Mouse (Mus musculus): ENCODE data around the gene Gm10490. TPM values are rescaled to one million over a fixed set of nuclear protein-coding genes. Genes with fewer than 3 reads are reported as not detected.
A peak's percentile ranks its signal among the peaks of the same experiment; 100 is the strongest.
"Not testable (repeated sequence)": the region's sequence is repeated elsewhere in the genome, so short reads cannot be mapped to it uniquely, and the experiment has no call there.

Gene Gm10490
- polyA plus RNA-seq (2015; fragmentation: Nextera tagmentation; extraction: Ambion mirVana): not detected in 2 replicates

DNA sequence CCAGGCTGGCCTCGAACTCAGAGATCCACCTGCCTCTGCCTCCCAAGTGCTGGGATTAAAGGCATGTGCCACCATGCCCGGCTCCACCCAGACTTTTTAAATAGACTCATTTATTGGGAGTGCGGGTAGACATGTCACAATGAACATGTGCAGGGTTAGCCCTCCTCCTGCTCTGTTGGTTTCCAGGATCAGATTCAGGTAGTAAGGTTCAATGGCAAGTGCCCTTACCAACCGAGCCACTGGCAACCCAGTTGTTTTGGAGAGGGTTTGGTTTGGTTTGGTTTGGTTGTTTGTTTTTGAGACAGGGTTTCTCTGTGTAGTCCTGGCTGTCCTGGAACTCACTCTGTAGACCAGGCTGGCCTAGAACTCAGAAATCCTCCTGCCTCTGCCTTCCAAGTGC is at the start of gene Gm10490:
TSS of gene Gm10490 (plus strand) at position 301 of the 400 bp plus-strand sequence.
- H3K27ac ChIP-seq (ENCODE audit: low read length); H3K36me3 ChIP-seq (ENCODE audit: insufficient read depth, low read length); H3K9me3 ChIP-seq (ENCODE audit: low read length); H3K9ac ChIP-seq (replicated peaks; ENCODE audit: low read length); ATAC-seq (ENCODE audit: low FRiP score, low TSS enrichment); H3K4me2 ChIP-seq (replicated peaks; ENCODE audit: low read depth, low read length); H3K27me3 ChIP-seq (ENCODE audit: insufficient read depth, low read length); H3K4me3 ChIP-seq (ENCODE audit: low read length); H3K4me1 ChIP-seq (ENCODE audit: insufficient read depth, low read length): not testable (repeated sequence)
- 91% methylated on average over 4 of the region's 4 CpGs for WGBS

DNA sequence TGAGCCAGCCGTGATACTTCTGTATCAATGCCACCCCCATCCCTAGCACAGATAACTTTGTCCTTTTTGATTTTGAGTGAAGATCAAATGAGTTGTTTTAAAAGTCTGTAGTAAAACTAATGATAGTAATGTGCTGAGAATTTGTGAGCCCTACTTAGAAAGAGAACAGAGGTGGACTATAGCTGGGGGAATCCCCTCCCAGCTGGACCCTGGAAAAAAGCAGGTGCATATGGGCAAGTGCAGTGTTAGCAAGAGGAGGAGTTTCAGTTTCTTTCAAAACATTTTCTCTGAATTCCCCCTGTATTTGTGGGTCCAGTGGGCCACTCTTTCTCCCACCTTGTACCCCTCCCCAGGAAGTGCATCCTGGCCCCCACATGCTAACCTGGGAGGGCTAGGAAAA is 46.2 kb upstream of the Gm10490 start:
- no peaks in the 10 kb centered on the region for H3K9me3 ChIP-seq (ENCODE audit: low read length)
- 0 out of 2 replicates have a peak, but pooled peaks cover 5% of the 10 kb centered on the region for H3K36me3 ChIP-seq (ENCODE audit: insufficient read depth, low read length)
- H3K27me3 ChIP-seq (ENCODE audit: insufficient read depth, low read length): no peaks in the 10 kb centered on the region
- ATAC-seq (ENCODE audit: low FRiP score, low TSS enrichment): no peak
- no peak overlapping the region for H3K27ac ChIP-seq (ENCODE audit: low read length)
- H3K4me2 ChIP-seq (replicated peaks; ENCODE audit: low read depth, low read length): no peak overlapping the region
- H3K4me1 ChIP-seq (ENCODE audit: insufficient read depth, low read length): no peaks in the 10 kb centered on the region
- no peak overlapping the region for H3K9ac ChIP-seq (replicated peaks; ENCODE audit: low read length)
- H3K4me3 ChIP-seq (ENCODE audit: low read length): no peak overlapping the region
- 90% methylated on average over 1 of the region's 1 CpGs for WGBS

DNA sequence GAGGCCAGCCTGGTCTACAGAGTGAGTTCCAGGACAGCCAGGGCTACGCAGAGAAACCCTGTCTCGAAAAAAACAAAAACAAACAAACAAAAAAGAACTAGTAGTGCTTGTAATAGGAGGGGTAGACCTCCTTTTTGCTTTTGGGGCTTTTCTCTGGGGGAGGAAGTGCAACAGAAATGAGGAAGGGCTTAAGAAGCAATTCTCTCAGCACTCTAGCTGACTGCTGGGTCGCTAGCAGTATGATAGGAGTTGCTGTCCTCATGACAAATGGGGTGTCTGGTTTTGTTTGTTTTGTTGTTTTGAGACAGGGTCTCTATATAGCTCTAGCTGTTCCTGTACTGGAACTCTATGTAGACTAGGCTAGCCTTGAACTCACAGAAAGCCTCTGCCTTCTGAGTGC is 44.8 kb upstream of the Gm10490 start:
- no peaks in the 10 kb centered on the region for H3K4me1 ChIP-seq (ENCODE audit: insufficient read depth, low read length)
- 80% methylated on average over 3 of the region's 3 CpGs for WGBS
- H3K9me3 ChIP-seq (ENCODE audit: low read length): no peaks in the 10 kb centered on the region
- no peak overlapping the region for H3K27ac ChIP-seq (ENCODE audit: low read length)
- H3K27me3 ChIP-seq (ENCODE audit: insufficient read depth, low read length): no peaks in the 10 kb centered on the region
- no peak overlapping the region for H3K4me2 ChIP-seq (replicated peaks; ENCODE audit: low read depth, low read length)
- no peak overlapping the region for H3K4me3 ChIP-seq (ENCODE audit: low read length)
- no peak overlapping the region for H3K9ac ChIP-seq (replicated peaks; ENCODE audit: low read length)
- H3K36me3 ChIP-seq (ENCODE audit: insufficient read depth, low read length): 0 out of 2 replicates have a peak, but pooled peaks cover 5% of the 10 kb centered on the region
- no peak for ATAC-seq (ENCODE audit: low FRiP score, low TSS enrichment)

DNA sequence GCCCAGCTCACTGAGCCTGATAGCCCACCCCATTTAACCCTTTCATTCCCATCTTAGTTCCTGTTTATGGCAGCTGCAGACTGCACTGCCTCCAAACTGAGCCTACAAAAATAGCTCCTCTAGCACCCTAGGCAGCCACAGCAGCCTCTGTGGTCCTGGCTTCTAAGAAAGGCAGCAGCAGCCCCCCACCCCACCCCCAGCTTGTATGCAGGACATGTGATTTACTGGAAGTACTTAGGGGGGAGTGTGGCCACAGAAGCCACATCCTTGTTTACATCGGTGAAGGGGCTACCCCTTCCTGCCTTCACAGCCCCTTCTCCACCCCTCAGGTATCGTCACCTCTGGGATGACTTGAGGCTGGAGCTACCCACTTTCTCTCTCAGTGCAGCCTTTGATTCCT is 44.0 kb upstream of the Gm10490 start:
- Histone ChIP-seq H3K36me3 (ENCODE audit: insufficient read depth, low read length) (0 out of 2 replicates have a peak, but pooled peaks cover 5% of the 10 kb centered on the region), H3K4me1 (ENCODE audit: insufficient read depth, low read length) (no peaks in the 10 kb centered on the region), H3K9me3 (ENCODE audit: low read length) (no peaks in the 10 kb centered on the region), H3K27ac (ENCODE audit: low read length) (no peak overlapping the region), H3K9ac (replicated peaks; ENCODE audit: low read length) (no peak overlapping the region), H3K4me3 (ENCODE audit: low read length) (no peak overlapping the region), H3K27me3 (ENCODE audit: insufficient read depth, low read length) (no peaks in the 10 kb centered on the region), H3K4me2 (replicated peaks; ENCODE audit: low read depth, low read length) (no peak overlapping the region)
- 73% methylated on average over 2 of the region's 2 CpGs for WGBS
- no peak for ATAC-seq (ENCODE audit: low FRiP score, low TSS enrichment)

DNA sequence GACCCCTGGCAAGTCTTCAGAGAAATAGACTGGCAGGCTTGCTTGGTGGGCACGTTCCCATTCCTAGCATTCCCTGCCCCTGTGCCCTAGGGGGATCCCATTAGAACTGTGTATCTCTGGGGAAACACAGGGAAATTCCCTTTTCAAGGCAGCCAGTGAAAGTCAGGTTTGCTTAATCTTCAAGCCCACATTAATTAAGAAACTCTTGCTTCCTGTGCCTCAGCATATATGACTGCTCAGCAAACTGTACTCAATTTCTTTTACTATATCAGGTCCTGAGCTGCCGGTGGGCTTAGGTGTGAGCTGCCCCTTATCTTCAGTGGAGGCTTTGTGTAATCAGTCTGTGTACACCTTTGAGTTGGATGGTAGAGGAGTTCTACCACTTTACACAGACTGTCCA is 43.6 kb upstream of the Gm10490 start:
- H3K36me3 ChIP-seq (ENCODE audit: insufficient read depth, low read length): 0 out of 2 replicates have a peak, but pooled peaks cover 5% of the 10 kb centered on the region
- no peaks in the 10 kb centered on the region for H3K27me3 ChIP-seq (ENCODE audit: insufficient read depth, low read length)
- H3K4me1 ChIP-seq (ENCODE audit: insufficient read depth, low read length): no peaks in the 10 kb centered on the region
- no peaks in the 10 kb centered on the region for H3K9me3 ChIP-seq (ENCODE audit: low read length)
- no peak overlapping the region for H3K4me2 ChIP-seq (replicated peaks; ENCODE audit: low read depth, low read length)
- H3K4me3 ChIP-seq (ENCODE audit: low read length): no peak overlapping the region
- no peak overlapping the region for H3K27ac ChIP-seq (ENCODE audit: low read length)
- H3K9ac ChIP-seq (replicated peaks; ENCODE audit: low read length): no peak overlapping the region
- ATAC-seq (ENCODE audit: low FRiP score, low TSS enrichment): no peak
- 80% methylated on average over 2 of the region's 2 CpGs for WGBS

DNA sequence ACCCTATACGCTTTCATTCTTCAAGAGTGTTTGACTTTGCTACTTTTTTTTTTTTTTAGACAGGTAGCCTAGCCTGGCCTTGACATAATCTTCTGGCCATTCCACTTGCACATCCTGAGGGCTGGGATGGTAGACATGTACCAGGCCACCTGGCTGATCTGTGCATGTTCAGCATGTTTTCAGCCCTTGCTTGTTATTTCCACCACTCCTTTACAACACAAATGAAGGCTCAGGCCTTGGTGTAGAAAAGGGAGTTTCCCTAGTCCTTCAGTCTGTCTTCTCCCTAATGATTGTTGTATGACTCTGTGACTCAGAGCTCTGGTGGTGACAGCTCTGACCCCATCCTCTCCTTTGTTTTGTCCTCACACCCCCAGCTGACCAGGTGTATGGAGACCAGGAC is 42.2 kb upstream of the Gm10490 start:
- H3K4me1 ChIP-seq (ENCODE audit: insufficient read depth, low read length): no peaks in the 10 kb centered on the region
- H3K9ac ChIP-seq (replicated peaks; ENCODE audit: low read length): no peak overlapping the region
- 97% methylated on average over 1 of the region's 1 CpGs for WGBS
- H3K27me3 ChIP-seq (ENCODE audit: insufficient read depth, low read length): no peaks in the 10 kb centered on the region
- no peak overlapping the region for H3K4me3 ChIP-seq (ENCODE audit: low read length)
- H3K4me2 ChIP-seq (replicated peaks; ENCODE audit: low read depth, low read length): no peak overlapping the region
- H3K27ac ChIP-seq (ENCODE audit: low read length): no peak overlapping the region
- no peak for ATAC-seq (ENCODE audit: low FRiP score, low TSS enrichment)
- H3K9me3 ChIP-seq (ENCODE audit: low read length): no peaks in the 10 kb centered on the region
- H3K36me3 ChIP-seq (ENCODE audit: insufficient read depth, low read length): peaks cover 9% of the 10 kb centered on the region; the same call in 1 of the 2 replicates

DNA sequence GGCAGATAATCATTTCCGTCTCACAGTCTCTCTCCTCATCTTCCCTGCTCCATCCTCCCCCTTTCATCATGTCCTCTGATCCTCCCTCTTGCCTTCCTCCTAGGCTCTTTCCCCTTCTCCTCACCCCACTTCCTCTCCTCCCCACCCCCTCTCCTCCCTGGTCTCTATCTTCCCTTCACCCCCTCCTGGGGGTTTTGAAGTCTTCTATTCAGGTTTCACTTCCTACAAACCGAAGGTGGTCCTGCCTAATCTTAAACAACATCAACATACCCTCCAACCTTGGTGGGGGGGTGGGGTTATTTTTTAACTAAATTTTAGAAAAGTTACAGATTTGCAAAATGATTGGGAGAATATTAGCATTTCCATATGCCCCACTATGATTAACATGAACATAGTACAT is 40.8 kb upstream of the Gm10490 start:
- Histone ChIP-seq H3K9me3 (ENCODE audit: low read length) (no peaks in the 10 kb centered on the region), H3K9ac (replicated peaks; ENCODE audit: low read length) (no peak overlapping the region), H3K4me3 (ENCODE audit: low read length) (no peak overlapping the region), H3K27ac (ENCODE audit: low read length) (no peak overlapping the region), H3K36me3 (ENCODE audit: insufficient read depth, low read length) (peaks cover 19% of the 10 kb centered on the region), H3K4me2 (replicated peaks; ENCODE audit: low read depth, low read length) (no peak overlapping the region), H3K4me1 (ENCODE audit: insufficient read depth, low read length) (no peaks in the 10 kb centered on the region), H3K27me3 (ENCODE audit: insufficient read depth, low read length) (no peaks in the 10 kb centered on the region)
- 47% methylated on average over 2 of the region's 2 CpGs for WGBS
- ATAC-seq (ENCODE audit: low FRiP score, low TSS enrichment): no peak

DNA sequence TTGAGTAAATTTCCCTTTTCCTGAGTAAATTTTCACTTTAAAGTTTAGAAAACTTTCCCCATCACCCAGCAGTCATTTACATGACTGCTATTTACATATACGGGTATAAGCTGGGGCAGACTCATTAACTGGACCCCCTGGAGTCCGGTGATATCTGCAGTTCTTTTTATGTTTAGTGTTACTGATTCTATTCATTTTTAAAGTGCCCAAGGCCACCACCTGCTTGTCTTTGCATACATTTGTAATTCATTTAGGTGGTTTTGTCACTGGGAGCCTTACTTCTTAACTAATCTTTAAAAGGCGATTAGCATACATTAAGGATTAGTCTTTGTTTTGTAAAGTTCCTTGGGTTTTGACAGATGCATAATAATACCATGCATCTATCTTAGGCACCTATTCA is 39.5 kb upstream of the Gm10490 start:
- H3K4me1 ChIP-seq (ENCODE audit: insufficient read depth, low read length): no peaks in the 10 kb centered on the region
- H3K9me3 ChIP-seq (ENCODE audit: low read length): no peaks in the 10 kb centered on the region
- H3K36me3 ChIP-seq (ENCODE audit: insufficient read depth, low read length): peaks cover 23% of the 10 kb centered on the region
- H3K9ac ChIP-seq (replicated peaks; ENCODE audit: low read length): no peak overlapping the region
- no peak overlapping the region for H3K4me3 ChIP-seq (ENCODE audit: low read length)
- WGBS: 47% methylated on average over 3 of the region's 3 CpGs
- H3K27me3 ChIP-seq (ENCODE audit: insufficient read depth, low read length): no peaks in the 10 kb centered on the region
- H3K4me2 ChIP-seq (replicated peaks; ENCODE audit: low read depth, low read length): no peak overlapping the region
- H3K27ac ChIP-seq (ENCODE audit: low read length): no peak overlapping the region
- ATAC-seq (ENCODE audit: low FRiP score, low TSS enrichment): no peak

DNA sequence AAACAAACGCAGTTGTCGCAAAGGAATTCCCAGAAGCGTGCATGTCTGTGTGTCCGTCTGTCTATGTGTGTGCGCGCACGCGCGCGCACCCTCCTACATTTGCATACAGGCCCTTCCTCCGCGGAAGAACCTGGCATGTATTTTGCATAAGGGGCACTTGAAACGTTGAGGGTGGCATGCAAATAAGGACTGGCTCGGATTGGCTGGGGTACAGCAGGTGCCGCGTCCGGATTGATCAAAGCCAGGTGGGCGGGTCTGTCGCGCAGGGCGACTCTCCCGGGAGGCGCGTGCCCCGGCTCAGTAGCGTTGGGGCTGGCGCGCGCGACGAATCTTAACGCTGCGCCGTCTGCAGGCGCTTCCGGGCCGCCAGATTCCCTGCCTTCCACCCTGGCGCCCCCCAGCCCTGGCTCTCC is 31.3 kb upstream of the Gm10490 start, which contains the start of gene Pim2:
TSS of gene Pim2 (plus strand) at position 256 of the 413 bp plus-strand sequence.
- Histone ChIP-seq H3K36me3 (ENCODE audit: insufficient read depth, low read length) (peaks cover 10% of the 10 kb centered on the region; the same call in 1 of the 2 replicates), H3K4me1 (ENCODE audit: insufficient read depth, low read length) (0 out of 2 replicates have a peak, but pooled peaks cover 3% of the 10 kb centered on the region), H3K4me2 (replicated peaks; ENCODE audit: low read depth, low read length) (peak within 1 kb of the TSS; percentile 78), H3K27ac (ENCODE audit: low read length) (no peak within 1 kb of the TSS), H3K9me3 (ENCODE audit: low read length) (no peaks in the 10 kb centered on the region), H3K27me3 (ENCODE audit: insufficient read depth, low read length) (no peaks in the 10 kb centered on the region), H3K4me3 (ENCODE audit: low read length) (peak within 1 kb of the TSS; percentile 55), H3K9ac (replicated peaks; ENCODE audit: low read length) (peak within 1 kb of the TSS; percentile 66)
- peak; percentile 91 for ATAC-seq (ENCODE audit: low FRiP score, low TSS enrichment)
- WGBS: 18% methylated on average over 34 of the region's 38 CpGs

DNA sequence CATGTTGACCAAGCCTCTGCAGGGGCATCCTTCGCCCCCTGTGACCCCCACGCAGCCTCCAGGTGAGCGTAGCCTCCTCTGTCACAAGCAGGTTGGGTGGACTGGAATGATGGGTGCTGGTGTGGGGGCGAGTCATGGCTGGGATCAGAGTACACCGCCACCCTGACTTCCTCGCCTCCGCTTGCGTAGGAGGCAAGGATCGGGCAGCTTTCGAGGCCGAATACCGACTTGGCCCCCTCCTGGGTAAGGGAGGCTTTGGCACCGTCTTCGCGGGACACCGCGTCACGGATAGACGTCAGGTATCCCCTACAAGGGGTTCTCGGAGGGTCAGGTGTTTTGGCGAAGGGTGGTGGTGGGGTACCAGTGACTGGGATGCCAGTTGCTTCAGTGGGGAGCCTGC is 30.8 kb upstream of the Gm10490 start:
- no peak overlapping the region for H3K27ac ChIP-seq (ENCODE audit: low read length)
- peak overlapping the region; percentile 78 for H3K4me2 ChIP-seq (replicated peaks; ENCODE audit: low read depth, low read length)
- ATAC-seq (ENCODE audit: low FRiP score, low TSS enrichment): no peak
- peak overlapping the region; percentile 66 for H3K9ac ChIP-seq (replicated peaks; ENCODE audit: low read length)
- H3K4me3 ChIP-seq (ENCODE audit: low read length): peak overlapping the region; percentile 55
- H3K27me3 ChIP-seq (ENCODE audit: insufficient read depth, low read length): no peaks in the 10 kb centered on the region
- no peaks in the 10 kb centered on the region for H3K9me3 ChIP-seq (ENCODE audit: low read length)
- H3K4me1 ChIP-seq (ENCODE audit: insufficient read depth, low read length): 0 out of 2 replicates have a peak, but pooled peaks cover 3% of the 10 kb centered on the region
- peaks cover 7% of the 10 kb centered on the region; the same call in 1 of the 2 replicates for H3K36me3 ChIP-seq (ENCODE audit: insufficient read depth, low read length)
- 22% methylated on average over 21 of the region's 21 CpGs for WGBS
